9 mouse cellular contexts compared by ENCODE assay signal in genomic region chr14:31656857-31657645, GRCm38 (mm10). TPM values are rescaled to one million over a fixed set of nuclear protein-coding genes. Genes with fewer than 3 reads are reported as not detected.
DNase-seq lines count a peak whose midpoint lies in the region; ATAC-seq and TF ChIP-seq lines count a peak whose summit lies in the region.
"Had no signal": no experiment of that assay in that cellular context is flagged by ENCODE, and none has a peak within 500 bp of the region (broad histone marks: within the 10 kb centered on the region; RNA-seq: fewer than 3 reads in every experiment).

No protein-coding gene starts in this region.

- no peaks in the 10 kb centered on the region for H3K9me3 ChIP-seq in intestine, embryonic 14.5 days (ENCODE audit: control insufficient read depth, low read length)
- no peaks in the 10 kb centered on the region for H3K9me3 ChIP-seq in intestine, embryonic 15.5 days

- no peaks in the 10 kb centered on the region for H3K36me3 ChIP-seq in intestine, embryonic 14.5 days (ENCODE audit: control insufficient read depth, insufficient read depth, low read length)
- no peaks in the 10 kb centered on the region for H3K36me3 ChIP-seq in intestine, embryonic 15.5 days
- H3K36me3 ChIP-seq in heart, adult 2 months (ENCODE audit: control insufficient read depth, insufficient read depth, low read length), result peaks cover 2% of the 10 kb centered on the region; the same call in 1 of the 2 replicates
- no peaks in the 10 kb centered on the region for H3K36me3 ChIP-seq in spleen, adult 2 months (ENCODE audit: control insufficient read depth, insufficient read depth, low read length)

- no peak overlapping the region for H3K4me2 ChIP-seq in intestine, embryonic 14.5 days (ENCODE audit: low read length)
- no peak overlapping the region for H3K4me2 ChIP-seq in intestine, embryonic 15.5 days (replicated peaks)

- H3K4me1 ChIP-seq in intestine, embryonic 14.5 days (replicated peaks; ENCODE audit: control insufficient read depth, insufficient read depth, low read length), result peaks cover 30% of the 10 kb centered on the region
- peaks cover 22% of the 10 kb centered on the region for H3K4me1 ChIP-seq in intestine, embryonic 15.5 days (replicated peaks)
- peaks cover 14% of the 10 kb centered on the region for H3K4me1 ChIP-seq in heart, adult 2 months (ENCODE audit: control insufficient read depth, insufficient read depth, low read length)
- no peaks in the 10 kb centered on the region; the same call in 1 of the 2 replicates for H3K4me1 ChIP-seq in spleen, adult 2 months (ENCODE audit: control insufficient read depth, insufficient read depth, insufficient read length)

- no peaks in the 10 kb centered on the region for H3K27me3 ChIP-seq in intestine, embryonic 14.5 days (replicated peaks; ENCODE audit: control insufficient read depth, insufficient read depth, low read length)
- H3K27me3 ChIP-seq in intestine, embryonic 15.5 days (replicated peaks), result no peaks in the 10 kb centered on the region
- H3K27me3 ChIP-seq in heart, adult 2 months (ENCODE audit: control insufficient read depth, insufficient read depth, low read length), result no peaks in the 10 kb centered on the region
- H3K27me3 ChIP-seq in spleen, adult 2 months (ENCODE audit: control insufficient read depth, insufficient read depth, low read length), result no peaks in the 10 kb centered on the region

- H3K27ac ChIP-seq in intestine, embryonic 14.5 days (ENCODE audit: low read depth), result no peak overlapping the region
- H3K27ac ChIP-seq in intestine, embryonic 15.5 days, result no peak overlapping the region
- H3K27ac ChIP-seq in heart, adult 2 months, result peak overlapping the region; percentile 39
- H3K27ac ChIP-seq in spleen, adult 2 months (ENCODE audit: insufficient read depth, low read length), result no peak overlapping the region
- H3K27ac ChIP-seq: macrophage had no signal

- no peaks in the 10 kb centered on the region for H3K79me2 ChIP-seq in heart, adult 2 months (replicated peaks; ENCODE audit: control insufficient read depth, insufficient read depth, low read length)

- TF ChIP-seq CTCF in heart, adult 2 months (IDR thresholded peaks at IDR 0.05), result peak; percentile 99
- TF ChIP-seq CTCF in spleen, adult 2 months (IDR thresholded peaks at IDR 0.05; ENCODE audit: extremely low read depth, insufficient read depth, insufficient read length, insufficient replicate concordance), result peak; percentile 81; the same call in 1 of the 2 replicates

- H3K9ac ChIP-seq in intestine, embryonic 14.5 days (ENCODE audit: low read length), result no peak overlapping the region
- H3K9ac ChIP-seq in intestine, embryonic 15.5 days, result no peak overlapping the region
- H3K9ac ChIP-seq in heart, adult 2 months (ENCODE audit: low read depth, low read length), result no peak overlapping the region

- TF ChIP-seq EP300 in heart, adult 2 months (IDR thresholded peaks at IDR 0.05; ENCODE audit: insufficient read depth, low read depth, low read length), result peak; percentile 75; the same call in 1 of the 2 replicates

- peak; percentile 87 for DNase-seq in intestine, embryonic 14.5 days (ENCODE audit: low spot score)
- DNase-seq in NIH3T3 (ENCODE audit: low read depth), result peak; percentile 84
- DNase-seq in heart, adult 2 months, result peak; percentile 71 to 78
- peak; percentile 79 to 82 for DNase-seq in kidney, postnatal 4 days
- peak in 1 of 2 experiments; percentile 75 for DNase-seq in spleen, adult 2 months (ENCODE audit: low read depth in 1 of 2, low spot score in 2 of 2)

- intact Hi-C loops in heart, adult 2 months (cut with DNase I), result loop anchor here (1.0 to 10.0 kb wide), 7 partner anchors 40 to 538 kb away; no protein-coding TSS in a partner anchor

- no peak overlapping the region for H3K4me3 ChIP-seq in intestine, embryonic 14.5 days (ENCODE audit: low read depth, low read length)
- H3K4me3 ChIP-seq in intestine, embryonic 15.5 days (replicated peaks), result no peak overlapping the region
- no peak overlapping the region for H3K4me3 ChIP-seq in heart, adult 2 months
- no peak overlapping the region for H3K4me3 ChIP-seq in spleen, adult 2 months (ENCODE audit: extremely low read depth, insufficient read depth, insufficient read length)

- TF ChIP-seq POLR2A in heart, adult 2 months (IDR thresholded peaks at IDR 0.05; ENCODE audit: insufficient read depth, low read depth, low read length), result no peak
- no peak for TF ChIP-seq POLR2A in spleen, adult 2 months (IDR thresholded peaks at IDR 0.05; ENCODE audit: low read depth, low read length)

- ATAC-seq in intestine, embryonic 14.5 days (replicated peaks; ENCODE audit: low FRiP score, low TSS enrichment, low read depth), result no peak
- ATAC-seq in intestine, embryonic 15.5 days, result no peak
- peak; percentile 67 for ATAC-seq in common myeloid progenitor, adult 5-6 weeks (replicated peaks; ENCODE audit: low read depth, poor library complexity, severe bottlenecking)
- peak; percentile 87 for ATAC-seq in megakaryocyte, adult 5-6 weeks (ENCODE audit: poor library complexity, severe bottlenecking)

- 35% methylated on average over 5 of the region's 5 CpGs for WGBS in intestine, embryonic 14.5 days
- 29% methylated on average over 5 of the region's 5 CpGs for WGBS in intestine, embryonic 15.5 days
- 11% methylated on average over 5 of the region's 5 CpGs for WGBS in heart, adult 2 months
- WGBS in spleen, adult 2 months, result 23% methylated on average over 5 of the region's 5 CpGs

RNA-seq across cellular contexts. Expression of gene Hacl1, which starts 16.0 kb away (rescaled TPM):
- polyA plus RNA-seq in intestine, embryonic 14.5 days (2014; fragmentation: Nextera tagmentation; extraction: Ambion mirVana), result 10.4 and 13.5 TPM in 2 replicates
- 15.5 and 17.4 TPM in 2 replicates for polyA plus RNA-seq in intestine, embryonic 15.5 days (2015; fragmentation: Nextera tagmentation; extraction: Ambion mirVana)
- total RNA-seq in common myeloid progenitor, adult 5-6 weeks (2017), result 25.5 and 27.5 TPM in 2 replicates
- total RNA-seq in heart, adult 2 months (2021), result 10 to 100 TPM in 1 of 2 experiments, 1 to 10 TPM in 1; 8.2 to 10.1 TPM
- 10.5 and 11.2 TPM in 2 replicates for polyA plus RNA-seq in heart, adult 2 months (2012; rRNA removed)
- 8.0 and 12.2 TPM in 2 replicates for total RNA-seq in megakaryocyte, adult 5-6 weeks (2015)
- total RNA-seq in megakaryocyte, adult 5-6 weeks (2017), result 14.6 and 18.1 TPM in 2 replicates
- 4.5 and 6.1 TPM in 2 replicates for polyA plus RNA-seq in spleen, adult 2 months (2012; rRNA removed)

RNA-seq across cellular contexts. Expression of gene Btd, which starts 16.2 kb away (rescaled TPM):
- polyA plus RNA-seq in intestine, embryonic 14.5 days (2014; fragmentation: Nextera tagmentation; extraction: Ambion mirVana), result 21.9 and 28.8 TPM in 2 replicates
- 27.6 TPM in 2 replicates for polyA plus RNA-seq in intestine, embryonic 15.5 days (2015; fragmentation: Nextera tagmentation; extraction: Ambion mirVana)
- total RNA-seq in common myeloid progenitor, adult 5-6 weeks (2017), result 12.2 and 13.1 TPM in 2 replicates
- 10 to 100 TPM; 10.7 to 10.8 TPM for total RNA-seq in heart, adult 2 months (2021)
- 19.1 and 29.1 TPM in 2 replicates for polyA plus RNA-seq in heart, adult 2 months (2012; rRNA removed)
- 14.8 and 17.0 TPM in 2 replicates for total RNA-seq in megakaryocyte, adult 5-6 weeks (2015)
- total RNA-seq in megakaryocyte, adult 5-6 weeks (2017), result 11.3 and 18.5 TPM in 2 replicates
- polyA plus RNA-seq in spleen, adult 2 months (2012; rRNA removed), result 16.8 and 19.0 TPM in 2 replicates

RNA-seq across cellular contexts. Expression of gene Gm49387, which starts 16.4 kb away (rescaled TPM):
- polyA plus RNA-seq in intestine, embryonic 14.5 days (2014; fragmentation: Nextera tagmentation; extraction: Ambion mirVana), result 0.78 and 2.3 TPM in 2 replicates
- polyA plus RNA-seq in intestine, embryonic 15.5 days (2015; fragmentation: Nextera tagmentation; extraction: Ambion mirVana), result 1.3 TPM in 1 of 2 replicates, not detected in the other
- not detected in 2 replicates for total RNA-seq in common myeloid progenitor, adult 5-6 weeks (2017)
- under 1 TPM; 0.66 to 0.86 TPM for total RNA-seq in heart, adult 2 months (2021)
- polyA plus RNA-seq in heart, adult 2 months (2012; rRNA removed), result 2.4 TPM in 1 of 2 replicates, not detected in the other
- not detected in 2 replicates for total RNA-seq in megakaryocyte, adult 5-6 weeks (2015)
- not detected in 2 replicates for total RNA-seq in megakaryocyte, adult 5-6 weeks (2017)
- 0.32 TPM in 1 of 2 replicates, not detected in the other for polyA plus RNA-seq in spleen, adult 2 months (2012; rRNA removed)
- polyA plus RNA-seq: macrophage had no signal

Comparison
In these comparisons a context has a peak if more than half of its experiments do, and no peak if none do; other contexts are left out.
1. ATAC-seq: peak in common myeloid progenitor, adult 5-6 weeks (single experiment) and megakaryocyte, adult 5-6 weeks (single experiment); none in intestine, embryonic 14.5 days (single experiment) and intestine, embryonic 15.5 days (single experiment).